Mouse (Mus musculus): ENCODE results near the gene Rpl36a-ps1.

DNA sequence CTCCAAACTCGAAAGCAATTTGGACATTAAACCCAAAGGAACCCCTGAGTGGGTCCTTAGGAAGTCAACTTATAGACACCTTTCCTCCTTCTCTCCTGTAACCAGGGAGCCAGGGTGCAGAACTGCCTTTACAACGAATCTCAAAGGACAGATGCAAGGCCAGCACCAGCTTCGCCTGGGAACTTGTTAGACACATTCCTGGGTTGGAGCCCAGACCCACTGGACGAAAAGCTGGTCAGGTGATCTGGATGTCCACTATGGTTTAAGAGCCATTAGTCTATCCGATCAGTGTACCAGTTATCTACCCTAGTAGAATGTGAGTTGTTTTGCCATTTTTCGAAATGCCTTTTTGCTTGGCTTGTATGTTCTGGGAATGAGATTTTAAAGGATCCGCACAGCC lies 41.7 kb downstream of the Rpl36a-ps1 start:
- TF ChIP-seq CTCF (IDR thresholded peaks at IDR 0.05; ENCODE audit: low read depth, low read length) (no peak), POLR2A (IDR thresholded peaks at IDR 0.05; ENCODE audit: extremely low read depth, insufficient read depth, low read length) (no peak)
